Mouse (Mus musculus): ENCODE results near the gene Dpf2.
"Not testable (repeated sequence)": the region's sequence is repeated elsewhere in the genome, so short reads cannot be mapped to it uniquely, and the experiment has no call there.

The Dpf2 gene

GRCm38 (mm10) chr19:5892262-5892661, 20.5 kb downstream of the Dpf2 start:
- DNase-seq = no peak

GRCm38 (mm10) chr19:5891521-5892258, 21.1 kb downstream of the Dpf2 start:
- no peak for DNase-seq

GRCm38 (mm10) chr19:5889211-5889610, 23.6 kb downstream of the Dpf2 start:
- no peak for DNase-seq

GRCm38 (mm10) chr19:5887234-5887815, 25.5 kb downstream of the Dpf2 start:
- DNase-seq = no peak

GRCm38 (mm10) chr19:5885838-5886237, 27.0 kb downstream of the Dpf2 start:
- no peak for DNase-seq

- DNase-seq = no peak
Observed at GRCm38 (mm10) chr19:5883935-5884334, 28.9 kb downstream of the Dpf2 start.

GRCm38 (mm10) chr19:5882079-5882478, 30.7 kb downstream of the Dpf2 start:
- DNase-seq = not testable (repeated sequence)

- no peak for DNase-seq
Observed at GRCm38 (mm10) chr19:5881155-5881554, 31.7 kb downstream of the Dpf2 start.

GRCm38 (mm10) chr19:5879735-5880134, 33.1 kb downstream of the Dpf2 start:
- no peak for DNase-seq

GRCm38 (mm10) chr19:5878916-5879315, 33.9 kb downstream of the Dpf2 start:
- DNase-seq = no peak

GRCm38 (mm10) chr19:5878362-5878722, 34.5 kb downstream of the Dpf2 start:
- no peak for DNase-seq

- peak; percentile 78 to 80 for DNase-seq
Observed at GRCm38 (mm10) chr19:5877618-5878361, 35.0 kb downstream of the Dpf2 start, which contains the start of gene Slc25a45. Slc25a45 (plus strand) TSS chr19:5877808.

GRCm38 (mm10) chr19:5874969-5875480, 37.8 kb downstream of the Dpf2 start, which contains the start of gene Frmd8:
Frmd8 (minus strand) TSS chr19:5875274.
- peak; percentile 94 to 96 for DNase-seq

- no peak for DNase-seq
Observed at GRCm38 (mm10) chr19:5874391-5874968, 38.3 kb downstream of the Dpf2 start.

- DNase-seq = no peak
Observed at GRCm38 (mm10) chr19:5872931-5873556, 39.8 kb downstream of the Dpf2 start.

- DNase-seq = no peak
Observed at GRCm38 (mm10) chr19:5872528-5872927, 40.3 kb downstream of the Dpf2 start.

GRCm38 (mm10) chr19:5871683-5872082, 41.1 kb downstream of the Dpf2 start:
- no peak for DNase-seq

GRCm38 (mm10) chr19:5871273-5871672, 41.5 kb downstream of the Dpf2 start:
- no peak for DNase-seq

GRCm38 (mm10) chr19:5868096-5868495, 44.7 kb downstream of the Dpf2 start:
- DNase-seq = no peak

- DNase-seq = no peak
Observed at GRCm38 (mm10) chr19:5864710-5865398, 48.0 kb downstream of the Dpf2 start.

- DNase-seq = no peak
Observed at GRCm38 (mm10) chr19:5863776-5864175, 49.0 kb downstream of the Dpf2 start.
